Mouse (Mus musculus): ENCODE data around the gene Cgnl1. TPM values are rescaled to one million over a fixed set of nuclear protein-coding genes. Genes with fewer than 3 reads are reported as not detected.

The Cgnl1 gene
- total and polyA plus RNA-seq, 3 experiments, result 0.03 TPM; not detected in 2

- no peaks in the 10 kb centered on the region for H3K9me3 ChIP-seq (replicated peaks; ENCODE audit: low read length)
- in situ Hi-C loops (cut with MboI; ENCODE audit: low pct_ligation_motif_present, low pct_unique_long_range_greater_than_20kb, low sequenced_read_pairs), result no loop called here
- no peaks in the 10 kb centered on the region for H3K79me2 ChIP-seq (replicated peaks; ENCODE audit: control insufficient read depth, extremely low read depth, insufficient read depth, poor library complexity, severe bottlenecking)
- no peak for DNase-seq (ENCODE audit: extremely low read depth)
- H3K4me2 ChIP-seq (ENCODE audit: insufficient read depth, low read depth, poor library complexity, severe bottlenecking), result no peak overlapping the region
- H3K4me3 ChIP-seq (replicated peaks in 1 of 3; ENCODE audit: low read depth in 2 of 3, low read length in 2 of 3, poor library complexity in 1 of 3), result no peak overlapping the region
- no peaks in the 10 kb centered on the region for H3K36me3 ChIP-seq (replicated peaks in 1 of 2; ENCODE audit: control insufficient read depth in 1 of 2, insufficient read depth in 1 of 2, low read length in 1 of 2)
- H3K27ac ChIP-seq (ENCODE audit: insufficient read depth, low read depth), result no peak overlapping the region
- dilution Hi-C loops (cut with MboI; ENCODE audit: extremely low pct_ligation_motif_present, extremely low pct_unique_long_range_greater_than_20kb, low sequenced_read_pairs), result no loop called here
- H3K9ac ChIP-seq (ENCODE audit: insufficient read depth, low read depth), result no peak overlapping the region
- TF ChIP-seq USF2 (conservative IDR thresholded peaks at IDR 0.05; ENCODE audit: low read depth, low read length) (no peak), CTCF (conservative IDR thresholded peaks at IDR 0.05 in 1 of 2, IDR thresholded peaks at IDR 0.05 in 1 of 2; ENCODE audit: low read depth in 2 of 2, low read length in 2 of 2) (no peak), USF1 (IDR thresholded peaks at IDR 0.05; ENCODE audit: low read depth, low read length) (no peak), NELFE (IDR thresholded peaks at IDR 0.05; ENCODE audit: low read depth, low read length) (no peak), EP300 (IDR thresholded peaks at IDR 0.05; ENCODE audit: low read length) (no peak)
- peaks cover 2% of the 10 kb centered on the region for H3K27me3 ChIP-seq (replicated peaks)
- no peaks in the 10 kb centered on the region for H3K4me1 ChIP-seq (ENCODE audit: control insufficient read depth in 1 of 2, insufficient read depth in 2 of 2)
Measured at GRCm38 (mm10) chr9:71704332-71705014, 66.9 kb downstream of the Cgnl1 start.

GRCm38 (mm10) chr9:71699087-71699486 lies 72.3 kb downstream of the Cgnl1 start:
- Histone ChIP-seq H3K4me1 (ENCODE audit: control insufficient read depth in 1 of 2, insufficient read depth in 2 of 2) (peaks cover 2 to 6% of the 10 kb centered on the region in 2 experiments; a peak in 1 of 4 replicates), H3K9me3 (replicated peaks; ENCODE audit: low read length) (no peaks in the 10 kb centered on the region), H3K36me3 (replicated peaks in 1 of 2; ENCODE audit: control insufficient read depth in 1 of 2, insufficient read depth in 1 of 2, low read length in 1 of 2) (no peaks in the 10 kb centered on the region), H3K4me3 (replicated peaks in 1 of 3; ENCODE audit: low read depth in 2 of 3, low read length in 2 of 3, poor library complexity in 1 of 3) (no peak overlapping the region), H3K79me2 (replicated peaks; ENCODE audit: control insufficient read depth, extremely low read depth, insufficient read depth, poor library complexity, severe bottlenecking) (no peaks in the 10 kb centered on the region), H3K9ac (ENCODE audit: insufficient read depth, low read depth) (no peak overlapping the region), H3K27ac (ENCODE audit: insufficient read depth, low read depth) (no peak overlapping the region), H3K27me3 (replicated peaks) (no peaks in the 10 kb centered on the region), H3K4me2 (ENCODE audit: insufficient read depth, low read depth, poor library complexity, severe bottlenecking) (no peak overlapping the region)
- TF ChIP-seq UBTF (IDR thresholded peaks at IDR 0.05; ENCODE audit: low read depth, low read length), result no peak
- dilution Hi-C loops (cut with MboI; ENCODE audit: extremely low pct_ligation_motif_present, extremely low pct_unique_long_range_greater_than_20kb, low sequenced_read_pairs) (no loop called here), in situ Hi-C loops (cut with MboI; ENCODE audit: low pct_ligation_motif_present, low pct_unique_long_range_greater_than_20kb, low sequenced_read_pairs) (no loop called here)
- no peak for DNase-seq (ENCODE audit: extremely low read depth)

- no peaks in the 10 kb centered on the region for H3K27me3 ChIP-seq (replicated peaks)
- in situ Hi-C loops (cut with MboI; ENCODE audit: low pct_ligation_motif_present, low pct_unique_long_range_greater_than_20kb, low sequenced_read_pairs), result no loop called here
- no peak overlapping the region for H3K9ac ChIP-seq (ENCODE audit: insufficient read depth, low read depth)
Measured at GRCm38 (mm10) chr9:71698116-71698515, 73.3 kb downstream of the Cgnl1 start.

More at GRCm38 (mm10) chr9:71698116-71698515, 73.3 kb downstream of the Cgnl1 start:
- Histone ChIP-seq H3K4me3 (replicated peaks in 1 of 3; ENCODE audit: low read depth in 2 of 3, low read length in 2 of 3, poor library complexity in 1 of 3) (no peak overlapping the region), H3K79me2 (replicated peaks; ENCODE audit: control insufficient read depth, extremely low read depth, insufficient read depth, poor library complexity, severe bottlenecking) (no peaks in the 10 kb centered on the region), H3K4me1 (ENCODE audit: control insufficient read depth in 1 of 2, insufficient read depth in 2 of 2) (peaks cover 2 to 6% of the 10 kb centered on the region in 2 experiments; a peak in 1 of 4 replicates), H3K9me3 (replicated peaks; ENCODE audit: low read length) (no peaks in the 10 kb centered on the region), H3K36me3 (replicated peaks in 1 of 2; ENCODE audit: control insufficient read depth in 1 of 2, insufficient read depth in 1 of 2, low read length in 1 of 2) (no peaks in the 10 kb centered on the region), H3K27ac (ENCODE audit: insufficient read depth, low read depth) (no peak overlapping the region), H3K4me2 (ENCODE audit: insufficient read depth, low read depth, poor library complexity, severe bottlenecking) (no peak overlapping the region)
- dilution Hi-C loops (cut with MboI; ENCODE audit: extremely low pct_ligation_motif_present, extremely low pct_unique_long_range_greater_than_20kb, low sequenced_read_pairs), result no loop called here
- TF ChIP-seq CTCF (conservative IDR thresholded peaks at IDR 0.05 in 1 of 2, IDR thresholded peaks at IDR 0.05 in 1 of 2; ENCODE audit: low read depth in 2 of 2, low read length in 2 of 2) (no peak), POLR2AphosphoS2 (IDR thresholded peaks at IDR 0.05; ENCODE audit: low read depth, low read length) (no peak), RCOR1 (conservative IDR thresholded peaks at IDR 0.05; ENCODE audit: low read depth, low read length) (no peak), MXI1 (IDR thresholded peaks at IDR 0.05; ENCODE audit: low read depth, low read length) (no peak), TBP (conservative IDR thresholded peaks at IDR 0.05; ENCODE audit: low read depth, low read length) (no peak), NELFE (IDR thresholded peaks at IDR 0.05; ENCODE audit: low read depth, low read length) (no peak), ZKSCAN1 (IDR thresholded peaks at IDR 0.05; ENCODE audit: borderline replicate concordance, low read depth, low read length) (no peak), E2F4 (IDR thresholded peaks at IDR 0.05; ENCODE audit: insufficient replicate concordance, low read depth, low read length) (no peak), RAD21 (IDR thresholded peaks at IDR 0.05; ENCODE audit: low read depth, low read length) (no peak), MEF2A (IDR thresholded peaks at IDR 0.05; ENCODE audit: borderline replicate concordance, low read depth, low read length) (no peak), NRF1 (IDR thresholded peaks at IDR 0.05; ENCODE audit: low read depth, low read length) (no peak), GABPA (IDR thresholded peaks at IDR 0.05; ENCODE audit: insufficient replicate concordance, low read depth, low read length) (no peak), HCFC1 (IDR thresholded peaks at IDR 0.05; ENCODE audit: low read depth, low read length) (no peak), ELF1 (IDR thresholded peaks at IDR 0.05; ENCODE audit: low read depth, low read length) (no peak), UBTF (IDR thresholded peaks at IDR 0.05; ENCODE audit: low read depth, low read length) (no peak), CHD2 (IDR thresholded peaks at IDR 0.05; ENCODE audit: low read length) (no peak), KAT2A (IDR thresholded peaks at IDR 0.05; ENCODE audit: insufficient replicate concordance, low read length) (no peak), ETS1 (conservative IDR thresholded peaks at IDR 0.05; ENCODE audit: low read depth, low read length) (no peak), MYC (IDR thresholded peaks at IDR 0.05; ENCODE audit: low read depth, low read length) (no peak), BHLHE40 (IDR thresholded peaks at IDR 0.05; ENCODE audit: low read depth, low read length) (no peak)
- no peak for DNase-seq (ENCODE audit: extremely low read depth)
